26 mouse cellular contexts compared by ENCODE assay signal in genomic region chr6:117390233-117390848, GRCm38 (mm10).
DNase-seq lines count a peak whose midpoint lies in the region; ATAC-seq lines count a peak whose summit lies in the region.
"Had no signal": no experiment of that assay in that cellular context is flagged by ENCODE, and none has a peak within 500 bp of the region (broad histone marks: within the 10 kb centered on the region; RNA-seq: fewer than 3 reads in every experiment).

No protein-coding gene starts in this region.

- H3K27ac ChIP-seq in heart, embryonic 15.5 days, result peak overlapping the region; percentile 63
- no peak overlapping the region for H3K27ac ChIP-seq in hindbrain, embryonic 13.5 days
- H3K27ac ChIP-seq in kidney, embryonic 16.5 days (ENCODE audit: low read length), result no peak overlapping the region
- H3K27ac ChIP-seq: embryonic facial prominence, embryonic 13.5 days; forebrain, embryonic 15.5 days; hindbrain, embryonic 10.5 days; left cerebral cortex, adult 2 months; limb, embryonic 12.5 days; liver, embryonic 13.5 days; lung, embryonic 15.5 days; neural tube, embryonic 12.5 days had no signal

- 43% methylated on average over 7 of the region's 7 CpGs for WGBS in heart, embryonic 15.5 days
- 81% methylated on average over 7 of the region's 7 CpGs for WGBS in hindbrain, embryonic 13.5 days
- WGBS in kidney, embryonic 16.5 days, result 85% methylated on average over 7 of the region's 7 CpGs

- H3K27me3 ChIP-seq in heart, embryonic 15.5 days, result no peaks in the 10 kb centered on the region
- H3K27me3 ChIP-seq in hindbrain, embryonic 13.5 days, result no peaks in the 10 kb centered on the region
- no peaks in the 10 kb centered on the region for H3K27me3 ChIP-seq in kidney, embryonic 16.5 days (ENCODE audit: insufficient read depth, low read length)
- H3K27me3 ChIP-seq: forebrain, embryonic 15.5 days; limb, embryonic 12.5 days; liver, embryonic 13.5 days; lung, embryonic 15.5 days; neural tube, embryonic 12.5 days had no signal

- no peaks in the 10 kb centered on the region for H3K36me3 ChIP-seq in heart, embryonic 15.5 days
- no peaks in the 10 kb centered on the region for H3K36me3 ChIP-seq in hindbrain, embryonic 13.5 days
- H3K36me3 ChIP-seq in kidney, embryonic 16.5 days (ENCODE audit: insufficient read depth, low read length), result no peaks in the 10 kb centered on the region
- H3K36me3 ChIP-seq: embryonic facial prominence, embryonic 13.5 days; forebrain, embryonic 15.5 days; G1E; hindbrain, embryonic 10.5 days; limb, embryonic 12.5 days; liver, embryonic 13.5 days; lung, embryonic 15.5 days; neural tube, embryonic 12.5 days had no signal

- peak; percentile 52 for DNase-seq in 3134 (ENCODE audit: extremely low read depth, insufficient read length, low spot score)
- DNase-seq in 3T3-L1 (ENCODE audit: low read depth, low spot score), result peak; percentile 99
- peak; percentile 41 for DNase-seq in heart, adult 8-10 months (ENCODE audit: low spot score)
- DNase-seq in right cerebral cortex, adult 18-20 months, result no peak
- no peak for DNase-seq in natural killer cell, adult 2 months (ENCODE audit: low spot score in 2 of 2)
- DNase-seq: cerebellum, adult 8-10 months; gastrocnemius, postnatal 36 days; kidney, adult 9 months; kidney, postnatal 4 days; layer of hippocampus, adult 9-11 months; liver, embryonic 13.5 days; right cerebral cortex, postnatal 14 days; thymus, adult 18-20 months; thymus, postnatal 4 days had no signal

- no peak overlapping the region for H3K4me2 ChIP-seq in heart, embryonic 15.5 days
- no peak overlapping the region for H3K4me2 ChIP-seq in hindbrain, embryonic 13.5 days
- no peak overlapping the region for H3K4me2 ChIP-seq in kidney, embryonic 16.5 days (replicated peaks; ENCODE audit: low read depth, low read length)
- H3K4me2 ChIP-seq: embryonic facial prominence, embryonic 13.5 days; forebrain, embryonic 15.5 days; limb, embryonic 12.5 days; liver, embryonic 13.5 days; lung, embryonic 15.5 days; midbrain, embryonic 11.5 days; neural tube, embryonic 12.5 days had no signal

- H3K4me1 ChIP-seq in heart, embryonic 15.5 days (replicated peaks), result peaks cover 22% of the 10 kb centered on the region
- H3K4me1 ChIP-seq in hindbrain, embryonic 13.5 days (replicated peaks), result no peaks in the 10 kb centered on the region
- H3K4me1 ChIP-seq in kidney, embryonic 16.5 days (ENCODE audit: insufficient read depth, low read length), result no peaks in the 10 kb centered on the region
- H3K4me1 ChIP-seq: forebrain, embryonic 15.5 days; liver, embryonic 13.5 days; lung, embryonic 15.5 days; neural tube, embryonic 12.5 days had no signal

- no peak overlapping the region for H3K9ac ChIP-seq in heart, embryonic 15.5 days
- H3K9ac ChIP-seq in hindbrain, embryonic 13.5 days, result no peak overlapping the region
- H3K9ac ChIP-seq in kidney, embryonic 16.5 days (replicated peaks; ENCODE audit: low read length), result no peak overlapping the region
- H3K9ac ChIP-seq: embryonic facial prominence, embryonic 13.5 days; forebrain, embryonic 15.5 days; limb, embryonic 12.5 days; liver, embryonic 13.5 days; lung, embryonic 15.5 days; neural tube, embryonic 12.5 days had no signal

- H3K4me3 ChIP-seq in heart, embryonic 15.5 days, result no peak overlapping the region
- H3K4me3 ChIP-seq in hindbrain, embryonic 13.5 days, result no peak overlapping the region
- H3K4me3 ChIP-seq in kidney, embryonic 16.5 days (ENCODE audit: low read length), result no peak overlapping the region
- H3K4me3 ChIP-seq: embryonic facial prominence, embryonic 13.5 days; forebrain, embryonic 15.5 days; hindbrain, embryonic 10.5 days; left cerebral cortex, adult 2 months; limb, embryonic 12.5 days; liver, embryonic 13.5 days; lung, embryonic 15.5 days; neural tube, embryonic 12.5 days had no signal

- no peaks in the 10 kb centered on the region for H3K9me3 ChIP-seq in heart, embryonic 15.5 days (replicated peaks)
- no peaks in the 10 kb centered on the region for H3K9me3 ChIP-seq in hindbrain, embryonic 13.5 days
- no peaks in the 10 kb centered on the region for H3K9me3 ChIP-seq in kidney, embryonic 16.5 days (ENCODE audit: low read length)
- H3K9me3 ChIP-seq: embryonic facial prominence, embryonic 13.5 days; forebrain, embryonic 15.5 days; hindbrain, embryonic 10.5 days; limb, embryonic 12.5 days; liver, embryonic 13.5 days; lung, embryonic 15.5 days; neural tube, embryonic 12.5 days had no signal

- peak; percentile 93 for ATAC-seq in heart, embryonic 15.5 days (replicated peaks; ENCODE audit: insufficient number of reproducible peaks, insufficient read depth, low FRiP score, low read depth)
- no peak for ATAC-seq in hindbrain, embryonic 13.5 days (ENCODE audit: low FRiP score)
- ATAC-seq in kidney, embryonic 16.5 days (ENCODE audit: low FRiP score, low TSS enrichment), result no peak
- ATAC-seq: forebrain, embryonic 15.5 days had no signal

Comparison
In these comparisons a context has a peak if more than half of its experiments do, and no peak if none do; other contexts are left out.
1. DNase-seq: peak in 3134 (single experiment), 3T3-L1 (single experiment) and heart, adult 8-10 months (single experiment); none in right cerebral cortex, adult 18-20 months (single experiment) and natural killer cell, adult 2 months (0 of 2).